Mouse (Mus musculus) gastrocnemius, adult 18-20 months (tissue): ENCODE measurements around the gene Fcho2. TPM values are rescaled to one million over a fixed set of nuclear protein-coding genes. Genes with fewer than 3 reads are reported as not detected.
A peak's percentile ranks its signal among the peaks of the same experiment; 100 is the strongest.

Experiments
- DNase-seq: peaks from one replicate; pipeline ENCODE4 v3.0.0; 2021; ENCODE audit warnings: low spot score
- total RNA-seq, 2 experiments: library from RNA; stranded (reverse); gene quantifications; 2 replicates each; pipeline ENCODE4 v1.2.3; 2021

Fcho2 gene
- total RNA-seq, 2 experiments from 2014 or later: 21.3 to 26.3 TPM

DNA sequence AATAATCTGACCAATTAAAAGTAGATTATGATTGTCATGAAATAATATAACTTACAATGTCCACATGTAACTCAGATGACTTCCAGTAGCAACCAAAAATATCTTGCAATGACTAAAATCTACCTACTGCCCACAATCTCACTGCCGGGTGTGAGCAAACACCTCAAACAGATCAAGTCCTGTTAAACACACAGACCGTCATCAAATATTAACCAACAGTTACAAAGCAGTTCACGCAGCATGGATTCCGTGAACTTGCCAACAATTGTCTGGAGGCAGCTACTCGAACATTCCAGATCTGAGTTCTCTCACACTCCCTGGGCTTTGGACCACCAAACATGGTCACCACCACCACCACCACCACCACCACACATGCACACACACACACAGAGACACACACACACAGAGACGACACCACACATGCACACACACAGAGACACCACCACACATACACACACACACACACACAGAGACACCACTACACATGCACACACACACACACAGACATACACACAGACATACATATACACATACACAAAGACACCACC, 99.7 kb downstream of the Fcho2 start:
- DNase-seq: no peak

DNA sequence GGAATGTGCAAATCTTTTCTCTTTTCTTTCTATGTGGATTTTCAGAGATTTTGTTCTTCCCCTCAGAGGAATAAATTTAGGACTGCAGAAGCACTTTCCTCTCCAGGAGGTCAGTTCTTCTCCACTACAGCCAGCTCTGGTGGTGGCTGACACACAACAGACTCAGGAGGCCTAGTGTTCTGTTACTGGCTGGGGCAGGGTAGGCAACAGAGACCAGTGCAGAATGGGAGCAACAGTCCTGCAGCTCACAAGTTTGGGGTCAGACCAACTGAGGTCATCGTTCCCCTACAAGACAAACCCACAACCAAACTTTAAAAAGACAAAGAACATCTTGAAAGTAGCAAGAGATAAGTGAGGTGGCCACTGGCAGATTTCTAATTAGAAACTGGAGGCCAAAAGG, 104.6 kb downstream of the Fcho2 start:
- DNase-seq: no peak

DNA sequence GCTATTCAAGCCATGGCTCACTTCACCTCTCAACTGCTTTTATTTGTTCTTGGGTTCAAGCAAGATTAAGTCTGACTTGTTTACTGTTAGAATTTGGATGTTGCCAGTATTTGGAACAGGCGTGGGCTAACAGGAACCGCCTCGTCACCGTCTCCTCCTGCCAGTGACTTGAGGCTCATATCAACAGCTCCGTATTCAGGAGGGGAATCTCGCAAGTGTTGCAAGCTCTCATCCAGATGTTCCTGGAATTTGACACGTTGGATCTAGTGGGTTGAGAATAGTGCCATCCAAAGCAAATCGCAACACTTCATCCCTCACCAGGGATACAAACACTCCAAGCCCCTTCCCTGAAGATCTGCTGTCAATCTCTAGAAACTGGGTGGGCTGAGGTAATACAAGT, 105.0 kb downstream of the Fcho2 start:
- DNase-seq: no peak

DNA sequence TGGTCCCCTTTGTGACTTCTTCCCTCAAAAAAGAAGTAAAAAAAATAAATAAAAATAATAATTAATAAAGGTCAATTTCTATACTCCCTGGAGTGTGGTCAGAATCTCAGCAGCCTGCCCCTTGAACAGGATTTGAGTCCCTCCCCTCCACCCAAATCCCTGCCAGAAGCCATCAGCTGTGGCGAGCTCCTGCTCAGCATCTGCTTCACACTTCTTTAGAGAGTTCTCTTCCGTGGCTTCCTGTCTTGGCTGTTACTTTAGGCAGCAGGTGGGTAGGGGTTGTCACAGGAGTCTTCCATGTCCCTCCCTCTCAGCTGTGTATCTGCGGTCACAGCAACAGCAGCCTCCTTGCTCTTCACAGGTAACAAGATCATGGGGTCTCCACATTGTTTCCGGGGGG, 109.7 kb downstream of the Fcho2 start:
- DNase-seq: no peak

DNA sequence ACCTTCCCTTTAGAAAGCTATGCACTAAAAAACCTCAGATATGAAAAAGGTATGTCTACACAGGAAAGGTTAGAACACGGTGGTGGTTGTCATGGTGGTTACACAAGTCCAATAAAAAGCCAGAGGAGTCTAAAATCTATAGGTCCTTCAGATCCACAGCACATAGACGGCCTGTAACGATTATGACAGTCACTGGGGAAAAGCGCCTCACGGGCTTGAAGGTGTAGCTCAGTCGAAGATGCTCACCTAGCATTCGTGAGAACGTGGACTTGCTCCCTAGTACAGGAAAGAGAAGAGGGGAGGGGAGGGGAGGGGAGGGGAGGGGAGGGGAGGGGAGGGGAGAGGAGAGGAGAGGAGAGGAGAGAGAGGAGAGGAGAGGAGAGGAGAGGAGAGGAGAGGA, 111.5 kb downstream of the Fcho2 start:
- DNase-seq: no peak

DNA sequence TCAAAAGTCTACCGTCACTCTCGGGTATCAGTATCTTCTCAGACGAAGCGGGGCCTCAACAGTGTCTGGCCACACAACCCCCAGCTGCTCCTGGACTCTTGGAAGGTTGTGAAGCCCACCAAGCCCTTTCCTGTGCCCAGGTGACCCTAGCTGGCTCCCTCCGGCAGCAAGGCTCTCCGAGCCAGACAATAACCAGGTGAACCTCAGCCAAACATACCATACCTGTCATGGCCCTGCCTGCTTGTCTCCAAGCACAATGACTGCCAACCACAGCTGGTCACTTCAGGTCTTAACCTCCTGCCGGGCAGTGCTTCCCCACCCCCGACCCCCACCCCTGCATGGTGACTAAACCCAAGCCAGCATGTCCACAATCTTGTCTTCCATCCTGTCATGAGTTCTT, 112.9 kb downstream of the Fcho2 start:
- no peak for DNase-seq

DNA sequence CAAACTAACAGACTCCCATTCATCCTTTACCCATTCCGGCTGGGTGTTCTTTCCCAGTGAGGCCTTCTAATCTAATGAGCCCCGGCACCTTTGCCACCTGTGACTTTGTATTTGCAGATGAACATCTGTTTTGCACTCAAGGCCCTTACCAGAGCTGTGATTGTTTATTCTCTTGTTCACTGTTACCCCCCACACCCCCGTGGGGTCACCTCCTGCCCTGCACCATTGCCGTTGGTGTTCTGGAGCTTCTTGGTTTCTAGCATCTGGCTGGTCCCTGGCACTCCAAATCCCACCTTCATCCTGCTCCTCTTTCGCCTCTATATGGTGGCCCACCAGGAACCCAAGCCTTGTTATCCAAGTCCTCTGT, 114.0 kb downstream of the Fcho2 start:
- no peak for DNase-seq

DNA sequence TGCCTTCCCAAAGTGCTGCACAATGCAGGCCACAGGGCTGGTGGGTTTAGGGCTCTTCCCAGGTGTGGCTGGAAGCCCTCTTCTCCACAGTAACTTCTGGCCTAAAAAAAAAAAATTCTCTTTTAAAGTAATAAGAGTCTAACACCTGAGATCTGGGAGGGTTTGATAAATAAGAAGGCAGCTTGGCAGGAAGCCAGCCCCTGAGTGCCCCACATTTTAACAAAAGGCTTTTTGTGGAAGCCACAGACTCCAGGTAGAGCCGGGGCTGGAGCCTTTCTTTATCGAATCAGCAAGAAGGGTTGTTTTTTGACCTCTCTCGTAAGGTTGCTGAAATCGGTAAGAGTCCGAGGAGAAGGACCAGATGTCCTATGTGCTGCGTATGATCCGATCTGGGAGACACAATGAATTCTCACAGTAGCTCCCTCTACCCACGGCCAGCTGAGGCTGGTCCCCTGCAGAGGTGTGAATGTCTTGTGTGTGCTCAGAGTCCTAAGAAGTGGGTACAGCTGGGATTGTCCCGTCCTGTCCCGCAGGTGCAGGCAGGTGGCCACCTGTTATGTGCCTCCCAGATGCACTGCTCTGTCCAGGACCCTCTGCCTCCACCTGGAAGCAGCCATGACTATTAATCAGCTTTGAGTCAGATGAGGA, 114.5 kb downstream of the Fcho2 start:
- DNase-seq: no peak

DNA sequence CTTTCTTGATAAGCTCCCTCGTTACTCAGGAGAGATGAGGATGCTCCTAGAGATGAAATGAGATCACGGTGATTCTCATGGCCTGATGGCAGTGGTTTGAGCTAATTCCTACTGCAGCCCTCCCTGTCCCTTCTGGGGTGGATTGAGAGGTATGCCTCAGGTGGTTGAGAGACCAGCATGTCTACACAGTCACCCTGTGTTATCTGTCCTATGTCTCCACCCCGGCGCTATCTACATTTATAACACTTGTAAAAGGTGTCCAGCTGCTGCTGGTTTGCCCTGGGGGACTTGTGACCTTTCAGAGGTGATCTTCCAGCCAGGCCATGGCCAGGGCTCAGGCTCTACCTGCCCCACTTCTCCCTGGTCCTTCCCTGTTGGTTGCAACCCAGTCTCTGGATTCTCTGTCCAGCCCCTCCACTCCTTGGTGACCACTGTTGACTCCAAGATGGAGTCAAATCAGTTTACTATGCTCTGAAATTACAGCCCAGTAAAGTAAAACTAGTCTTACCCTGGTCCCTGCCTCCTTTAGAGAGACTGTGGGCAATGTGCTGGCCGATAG, 115.2 kb downstream of the Fcho2 start:
- DNase-seq: no peak

DNA sequence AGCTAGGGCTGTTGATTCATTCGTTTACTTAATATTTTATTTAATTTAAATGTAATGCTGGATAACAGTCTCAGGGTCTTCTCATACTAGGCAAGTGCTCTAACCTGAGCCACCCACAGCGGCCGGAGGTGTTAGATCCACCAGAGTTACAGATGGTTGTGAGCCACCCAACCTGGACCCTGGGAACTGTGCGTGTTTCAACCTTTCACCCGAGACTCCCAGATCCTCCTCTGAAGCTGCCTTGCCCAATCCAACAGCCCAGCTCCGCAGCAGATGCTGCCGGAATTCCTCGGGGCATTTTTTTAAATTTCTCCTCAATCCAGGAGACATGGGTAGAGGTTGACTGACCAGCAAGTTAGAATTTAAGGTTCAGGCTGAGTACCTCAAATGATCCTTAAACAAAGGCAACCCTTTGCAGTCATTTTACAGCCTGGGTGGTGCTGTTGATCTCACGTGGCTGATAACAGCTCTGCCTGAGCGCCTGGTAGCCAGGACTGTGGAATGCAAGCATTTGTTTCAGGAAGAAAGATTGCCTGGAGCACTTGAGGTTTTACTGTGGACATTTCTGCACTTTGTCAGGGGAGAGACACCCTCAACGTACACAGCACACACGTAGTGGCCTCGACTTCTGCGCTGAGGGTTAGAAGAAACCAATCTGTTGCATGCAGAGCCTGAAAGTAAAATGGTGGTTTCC, 116.1 kb downstream of the Fcho2 start:
- DNase-seq: no peak

DNA sequence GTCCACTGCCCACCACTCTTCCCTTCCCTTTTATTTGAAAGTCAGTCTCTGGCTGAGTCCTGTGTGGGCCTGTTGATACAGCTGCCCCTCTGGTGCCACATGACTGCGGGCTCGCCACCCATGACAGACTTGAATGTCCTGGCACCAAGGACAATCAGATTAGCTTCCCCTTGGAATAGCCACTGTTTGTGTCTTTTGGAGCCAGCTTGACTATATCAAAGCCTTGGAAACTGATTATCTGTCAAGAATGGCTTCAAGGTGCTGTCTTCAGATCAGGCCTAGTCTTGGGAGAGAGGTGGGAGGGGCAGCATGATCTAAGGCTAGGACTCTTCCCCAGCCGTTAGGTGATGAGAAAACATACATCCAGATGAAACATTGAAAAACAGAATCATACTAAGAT, 118.5 kb downstream of the Fcho2 start:
- DNase-seq: no peak

DNA sequence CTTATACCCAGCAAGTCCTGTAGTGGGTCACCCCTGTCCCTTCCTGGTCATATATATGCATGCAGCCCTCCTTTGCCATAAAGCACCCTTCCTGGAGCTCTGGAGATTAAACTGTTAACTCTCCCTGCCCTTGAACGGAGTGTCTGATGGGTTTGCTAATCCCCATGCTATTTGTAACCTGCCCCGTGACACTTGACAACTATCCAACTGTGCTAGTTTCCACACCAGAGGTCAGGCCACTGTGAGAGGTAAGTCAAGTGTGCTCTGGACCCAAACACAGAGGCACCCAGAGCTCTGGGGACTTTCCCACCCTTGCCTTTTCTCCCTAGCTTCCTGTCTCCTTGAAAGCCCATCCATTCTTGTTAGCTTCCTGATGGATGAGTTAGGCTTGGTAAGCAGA, 119.7 kb downstream of the Fcho2 start:
- peak; percentile 36 for DNase-seq

DNA sequence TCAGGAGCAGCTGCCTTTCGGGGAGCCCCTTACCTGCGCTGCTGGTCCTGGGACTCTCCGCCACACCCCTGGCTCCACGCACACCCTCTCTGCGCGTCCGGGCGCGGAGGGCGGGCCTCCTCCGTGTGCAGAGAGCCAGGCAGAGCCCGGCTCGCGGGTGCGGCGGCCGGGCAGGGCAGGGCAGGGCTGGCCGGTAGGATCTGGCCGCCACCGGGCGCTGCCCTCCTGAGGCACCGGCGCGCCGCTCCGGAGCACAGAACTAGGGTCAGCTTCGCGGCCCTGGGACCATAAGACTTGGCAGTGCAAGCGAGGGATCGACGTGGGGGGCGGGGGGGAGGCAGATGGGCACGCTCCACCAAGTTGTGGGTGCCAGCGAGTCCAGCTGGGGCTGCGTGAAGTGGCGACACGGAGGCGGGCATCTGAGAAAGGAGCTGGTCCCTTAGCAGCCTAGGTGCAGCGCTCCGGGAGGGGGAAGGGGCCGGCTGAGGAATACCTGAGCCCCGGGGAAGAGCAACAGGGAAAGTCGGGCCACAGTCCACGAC, 120.4 kb downstream of the Fcho2 start, which contains the start of gene Tmem171:
Tmem171 (minus strand) TSS at position 62 of the 542 bp plus-strand sequence.
- DNase-seq: no peak

DNA sequence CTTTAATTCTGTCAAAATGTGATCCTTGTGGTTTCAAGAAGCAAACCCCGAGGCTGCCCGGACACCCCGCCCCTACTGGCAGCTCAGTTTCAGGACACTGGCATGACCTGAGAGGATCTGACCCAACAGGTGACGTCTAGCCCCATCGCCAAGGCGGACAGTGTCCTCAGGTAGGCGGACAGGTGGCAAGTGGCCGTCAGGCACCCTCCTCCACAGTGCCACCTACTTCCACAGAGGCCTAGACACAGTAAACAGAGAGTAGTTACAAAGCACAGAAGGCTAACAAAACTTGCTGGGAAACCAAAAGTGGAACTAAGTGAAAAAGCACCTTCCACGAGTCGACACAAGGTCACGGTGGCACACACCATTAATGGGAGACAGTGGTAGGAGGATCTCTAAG, 121.9 kb downstream of the Fcho2 start:
- no peak for DNase-seq

DNA sequence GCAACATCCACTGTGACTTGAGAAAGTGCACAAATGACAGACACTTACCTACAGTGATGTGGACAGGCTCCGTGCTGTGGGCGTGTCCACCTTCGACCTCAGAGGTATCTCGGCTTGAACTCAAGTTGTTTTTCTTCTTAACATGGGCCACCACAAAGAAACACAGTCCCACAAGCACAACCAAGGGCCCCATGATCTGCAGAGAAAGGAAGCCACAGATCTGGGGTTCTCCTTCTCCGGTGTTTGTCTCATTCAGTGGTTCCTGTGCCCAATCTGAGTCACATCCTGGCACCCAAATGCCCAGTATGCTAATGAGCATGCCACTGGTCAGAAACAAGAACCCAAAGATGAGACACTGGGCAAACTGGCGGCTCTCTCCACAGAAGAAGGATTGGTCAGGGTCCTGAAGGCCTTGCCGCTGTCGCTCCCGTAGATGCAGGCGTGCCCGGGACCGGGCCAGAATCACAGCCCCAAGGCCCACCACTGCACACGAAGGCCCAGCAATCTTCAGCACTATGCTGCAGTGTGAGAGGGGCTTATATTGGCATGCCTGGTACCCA, 123.2 kb downstream of the Fcho2 start:
- no peak for DNase-seq

DNA sequence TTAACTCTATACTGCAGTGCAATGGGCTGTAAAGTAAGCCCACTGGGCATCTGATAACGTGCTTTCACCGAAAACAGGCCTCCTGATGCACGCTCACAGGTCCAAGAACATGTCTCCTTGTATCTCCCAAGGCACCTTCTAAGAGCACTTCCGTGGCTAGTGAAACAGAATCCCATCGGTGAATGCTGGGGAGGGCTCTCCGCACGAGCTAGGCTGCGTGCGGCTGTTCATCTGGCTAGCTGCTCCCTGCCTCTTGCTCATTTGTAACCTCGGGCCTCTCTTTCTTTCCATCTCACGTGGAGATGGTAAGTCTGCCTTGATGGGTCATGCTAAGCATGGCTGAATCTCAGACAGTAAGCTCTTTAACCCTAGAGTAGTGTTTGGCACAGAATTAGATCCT, 124.4 kb downstream of the Fcho2 start:
- no peak for DNase-seq

DNA sequence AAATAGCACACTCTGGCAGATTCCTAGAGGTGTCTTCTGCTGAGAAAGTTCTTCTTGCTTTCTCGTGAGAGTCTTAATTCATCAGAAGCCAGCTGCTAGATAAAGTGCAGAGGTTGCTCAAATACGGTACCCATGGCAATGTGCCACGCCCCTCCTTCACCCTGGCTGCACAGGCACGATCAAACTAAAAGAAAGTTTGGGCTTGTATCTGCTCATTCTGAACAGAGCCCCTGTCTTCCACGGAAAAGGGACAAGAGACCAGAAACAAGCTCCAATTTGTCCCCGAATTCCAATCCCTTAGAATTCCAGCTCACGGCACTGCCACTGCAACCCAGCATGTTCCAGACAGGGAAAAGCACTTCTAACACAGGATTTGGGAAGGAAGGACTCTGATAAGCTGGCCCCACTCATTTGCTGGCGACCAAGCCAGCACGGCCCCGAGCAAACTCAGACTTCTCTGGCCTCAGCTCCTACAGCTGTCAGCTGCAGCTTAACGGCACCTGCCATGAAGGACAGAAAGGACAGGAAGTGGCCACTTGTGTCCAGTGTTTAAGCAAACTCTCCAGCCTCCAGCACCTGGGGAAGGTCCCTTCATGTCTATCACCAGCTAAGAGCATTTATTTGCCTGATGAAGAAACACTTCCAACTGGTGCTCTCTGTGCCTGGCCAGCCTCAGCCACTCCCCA, 125.5 kb downstream of the Fcho2 start:
- DNase-seq: no peak

DNA sequence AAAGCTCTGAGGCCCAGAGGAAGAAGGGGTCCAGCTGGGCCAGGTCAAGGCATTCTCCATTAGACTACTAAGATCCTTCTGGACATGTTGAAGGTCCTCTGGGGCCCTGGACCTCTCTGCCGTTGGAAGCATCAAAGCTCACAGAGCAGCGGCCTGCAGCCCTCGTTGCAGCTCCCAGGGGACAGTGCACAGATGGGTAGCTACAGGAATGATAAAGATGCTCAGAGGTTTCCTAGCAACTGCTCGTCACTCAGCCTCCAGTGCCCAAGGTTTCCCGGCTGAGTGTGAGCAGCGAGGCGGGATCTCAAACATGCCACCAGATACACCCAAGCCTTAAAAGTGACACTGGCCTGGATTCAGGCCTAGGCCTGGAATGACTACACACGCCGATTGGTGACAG, 127.3 kb downstream of the Fcho2 start:
- DNase-seq: no peak

DNA sequence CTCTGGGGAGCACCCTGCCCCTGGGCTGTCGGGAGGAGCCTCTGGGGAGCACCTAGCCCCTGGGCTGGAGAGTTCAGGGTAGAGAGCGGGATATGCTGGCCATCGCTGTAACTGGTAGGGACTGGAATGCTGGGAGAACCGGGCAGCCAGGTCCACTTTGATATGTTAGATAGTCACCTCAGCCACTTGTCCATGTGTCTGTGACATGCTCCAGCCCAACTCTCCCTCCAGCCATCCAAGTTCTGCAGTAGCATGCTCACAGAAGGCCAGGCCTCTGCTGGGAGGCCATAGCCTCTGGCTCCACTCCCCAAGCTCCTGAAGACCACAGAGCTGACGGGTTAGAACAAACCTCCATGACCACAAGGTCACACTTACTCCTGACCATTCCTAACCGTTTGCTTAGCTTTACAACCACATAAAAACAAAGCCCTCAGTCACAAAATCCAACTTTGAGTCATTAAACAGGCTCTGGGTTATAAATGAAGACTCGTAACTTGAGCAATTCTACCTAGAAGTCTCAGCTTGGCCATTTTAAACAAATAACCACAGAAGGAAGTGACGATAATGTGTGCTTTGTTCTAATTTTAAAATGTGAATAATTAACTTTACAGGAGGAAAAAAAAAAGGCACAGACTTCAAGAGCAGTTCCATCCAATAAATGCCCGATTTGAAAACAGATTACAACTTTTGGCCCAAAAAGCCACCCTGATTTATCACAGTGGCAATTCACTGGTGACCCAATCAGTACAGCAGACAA, 130.9 kb downstream of the Fcho2 start:
- DNase-seq: no peak

DNA sequence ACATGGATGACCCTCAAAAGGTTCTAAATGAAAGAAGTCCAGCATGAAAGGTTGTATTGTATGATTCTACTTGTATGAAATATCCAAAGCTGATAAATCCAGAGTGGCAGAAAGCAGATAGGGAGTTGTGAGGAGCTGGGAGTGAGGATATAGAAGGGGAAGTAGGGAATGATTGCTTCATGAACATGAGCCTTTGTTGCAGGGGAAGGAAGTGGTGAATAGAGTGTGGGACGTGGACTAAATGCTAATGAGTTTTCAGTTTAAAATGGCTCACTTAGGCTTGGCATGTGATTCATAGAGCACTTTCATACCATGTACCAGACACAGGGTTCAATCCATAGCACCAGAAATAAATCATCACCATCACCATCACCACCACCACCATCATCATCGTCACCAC, 131.8 kb downstream of the Fcho2 start:
- no peak for DNase-seq

DNA sequence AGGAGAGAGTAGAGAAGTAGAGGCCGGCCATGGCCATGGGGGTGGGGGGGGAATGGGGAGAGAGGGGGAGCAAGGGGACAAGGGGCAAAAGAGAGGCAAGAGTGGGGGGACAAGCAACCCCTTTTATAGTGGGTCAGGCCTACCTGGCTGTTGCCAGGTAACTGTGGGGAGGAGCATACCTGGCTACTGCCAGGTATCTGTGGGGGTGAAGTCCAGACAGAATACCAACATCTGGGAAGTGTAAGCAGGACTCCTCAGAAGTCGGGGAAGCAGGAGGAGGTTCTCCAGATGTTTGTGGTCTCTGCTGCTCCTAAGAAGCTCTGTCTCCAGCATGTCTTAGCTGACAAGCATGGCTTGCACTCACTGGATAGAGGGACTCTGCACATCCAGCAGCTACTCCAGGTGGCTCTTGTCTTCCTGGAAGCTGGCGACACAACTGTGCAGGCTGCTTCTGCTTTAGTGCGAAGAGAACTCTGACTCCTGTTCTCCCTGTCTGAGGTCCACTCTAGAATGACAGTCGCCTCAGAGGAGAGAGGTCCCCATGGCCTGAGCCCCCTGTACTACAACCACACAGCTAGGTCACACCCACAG, 134.7 kb downstream of the Fcho2 start:
- DNase-seq: no peak
